Mouse (Mus musculus): ENCODE measurements around the gene Dlgap1.

Dlgap1 gene

DNA sequence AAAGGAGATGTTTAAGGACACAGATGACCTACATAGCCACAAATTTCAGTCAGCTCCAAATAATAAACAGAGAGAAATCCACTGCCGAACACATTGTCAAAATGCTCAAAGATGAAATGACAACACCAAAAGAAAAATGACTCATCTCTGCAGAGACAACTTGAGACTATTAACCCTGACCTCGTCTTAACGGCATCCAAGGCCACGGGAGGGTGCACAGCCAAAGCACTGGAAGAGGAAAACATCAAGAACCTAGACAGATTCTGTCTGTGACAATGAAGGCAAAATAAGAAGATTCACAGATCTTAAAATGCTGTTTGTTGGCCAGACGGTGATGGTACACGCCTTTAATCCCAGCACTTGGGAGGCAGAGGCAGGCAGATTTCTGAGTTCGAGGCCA, 370.9 kb downstream of the Dlgap1 start:
- DNase-seq (ENCODE audit: low read depth in 2 of 2, low spot score in 2 of 2), result no peak

DNA sequence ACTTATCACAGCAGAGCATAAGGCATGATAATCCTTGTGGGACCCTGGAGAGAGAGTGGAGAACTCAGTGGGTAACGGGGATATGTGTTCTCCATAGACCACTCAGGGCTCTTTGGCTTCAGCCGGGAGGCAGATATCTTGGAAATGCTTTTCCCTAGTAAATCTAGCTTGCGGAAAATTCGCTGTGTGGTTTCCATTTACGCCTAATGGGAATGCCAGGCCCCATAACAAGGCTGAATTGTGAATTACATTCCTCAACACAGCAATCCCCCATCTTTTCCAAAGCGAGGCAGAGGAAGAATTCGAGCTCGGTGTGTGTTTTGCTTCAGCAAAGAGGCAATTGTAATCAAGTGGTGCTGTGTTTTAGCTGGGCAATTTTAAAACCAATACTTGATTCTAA, 372.4 kb downstream of the Dlgap1 start:
- DNase-seq (ENCODE audit: low read depth in 2 of 2, low spot score in 2 of 2), result no peak

DNA sequence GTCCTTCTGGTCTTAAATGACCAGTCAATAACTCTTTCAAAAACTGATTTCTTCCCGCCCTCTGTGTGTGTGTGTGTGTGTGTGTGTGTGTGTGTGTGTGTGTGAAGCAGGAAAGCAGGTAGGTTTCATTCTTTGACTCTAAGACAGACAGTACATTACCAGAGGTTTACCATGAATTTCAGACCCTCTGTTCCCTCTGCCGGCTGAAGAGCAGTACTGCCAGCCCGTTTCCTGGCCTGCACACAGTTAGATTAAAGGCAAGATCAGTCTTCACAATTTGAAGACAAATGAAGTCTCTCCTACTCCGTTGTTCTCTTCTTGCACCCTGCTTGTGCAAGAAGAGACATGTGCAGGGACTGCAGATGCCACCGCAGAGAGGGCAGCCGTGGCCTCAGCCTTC, 373.0 kb downstream of the Dlgap1 start:
- DNase-seq (ENCODE audit: low read depth in 2 of 2, low spot score in 2 of 2), result no peak

DNA sequence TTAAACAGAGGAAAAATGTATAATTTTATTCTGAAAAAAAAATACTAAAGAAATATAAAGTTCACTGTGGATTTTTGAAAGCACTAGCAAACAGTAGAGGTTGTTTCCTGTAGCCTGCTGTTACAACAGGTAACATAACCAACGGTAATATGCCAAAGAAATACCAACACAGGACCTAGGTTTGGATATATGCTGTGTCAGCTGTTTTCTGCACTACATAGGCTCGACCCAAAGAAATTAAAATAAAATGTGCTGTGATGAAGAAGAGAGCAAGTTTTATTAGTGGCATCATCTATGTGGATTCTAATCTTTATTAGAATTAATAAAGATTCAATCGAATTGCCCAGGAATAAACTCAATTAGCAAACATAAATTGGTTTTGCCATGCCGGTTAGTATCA, 378.5 kb downstream of the Dlgap1 start:
- DNase-seq (ENCODE audit: low read depth in 2 of 2, low spot score in 2 of 2), result no peak

DNA sequence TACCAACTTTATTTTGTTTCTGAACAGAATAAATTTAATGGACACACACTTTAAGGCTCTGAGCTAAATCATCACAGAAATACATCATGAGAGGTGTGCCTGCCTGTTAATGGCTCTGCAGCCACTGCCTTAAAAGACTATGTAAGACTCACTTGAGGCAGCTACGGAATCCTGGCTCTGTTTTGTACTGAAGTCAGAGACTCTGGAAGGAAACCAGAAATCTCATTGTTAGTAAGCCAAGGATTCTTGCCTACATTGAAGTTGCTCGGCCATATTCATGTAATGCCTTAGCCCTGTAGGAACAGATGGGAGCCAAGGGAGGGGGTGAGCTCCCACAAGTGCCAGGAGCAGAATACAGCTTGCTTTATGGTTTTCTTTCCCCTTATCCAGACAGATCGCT, 394.7 kb downstream of the Dlgap1 start:
- no peak for DNase-seq (ENCODE audit: low read depth in 2 of 2, low spot score in 2 of 2)

DNA sequence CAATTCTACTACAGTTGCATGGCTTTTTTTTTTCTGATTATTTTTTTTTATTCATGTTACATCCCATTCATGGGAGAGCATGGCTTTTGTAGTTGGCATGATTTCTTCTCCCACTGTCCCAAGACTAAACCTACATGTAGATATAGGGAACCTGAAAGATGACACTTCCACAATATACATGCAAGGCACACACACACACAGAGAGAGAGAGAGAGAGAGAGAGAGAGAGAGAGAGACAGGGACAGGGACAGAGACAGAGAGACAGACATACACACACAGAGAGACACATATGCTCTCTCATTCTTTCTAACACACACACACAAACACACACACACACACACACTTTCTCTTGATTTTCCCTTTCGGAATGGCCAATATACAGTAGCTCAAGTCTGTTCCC, 395.1 kb downstream of the Dlgap1 start:
- no peak for DNase-seq (ENCODE audit: low read depth in 2 of 2, low spot score in 2 of 2)

DNA sequence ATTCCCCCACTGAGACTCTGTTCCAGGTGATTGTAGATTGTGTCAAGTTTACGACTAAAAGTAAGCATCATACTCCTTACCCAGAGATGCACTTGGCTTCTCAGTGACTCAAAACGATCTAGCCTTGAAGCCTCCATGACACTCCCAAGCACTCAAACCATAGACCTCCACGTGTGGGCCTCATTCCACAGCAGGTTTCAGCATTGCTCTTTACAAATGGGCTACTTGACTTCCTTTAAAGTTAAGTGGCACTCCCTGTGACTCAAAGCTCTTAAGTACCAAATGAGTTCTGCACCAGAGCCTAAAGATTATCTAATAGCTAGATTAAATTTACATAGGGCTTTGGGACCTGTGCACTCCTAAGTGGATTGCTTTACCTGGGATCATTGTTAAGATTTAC, 400.3 kb downstream of the Dlgap1 start:
- no peak for DNase-seq (ENCODE audit: low read depth in 2 of 2, low spot score in 2 of 2)

DNA sequence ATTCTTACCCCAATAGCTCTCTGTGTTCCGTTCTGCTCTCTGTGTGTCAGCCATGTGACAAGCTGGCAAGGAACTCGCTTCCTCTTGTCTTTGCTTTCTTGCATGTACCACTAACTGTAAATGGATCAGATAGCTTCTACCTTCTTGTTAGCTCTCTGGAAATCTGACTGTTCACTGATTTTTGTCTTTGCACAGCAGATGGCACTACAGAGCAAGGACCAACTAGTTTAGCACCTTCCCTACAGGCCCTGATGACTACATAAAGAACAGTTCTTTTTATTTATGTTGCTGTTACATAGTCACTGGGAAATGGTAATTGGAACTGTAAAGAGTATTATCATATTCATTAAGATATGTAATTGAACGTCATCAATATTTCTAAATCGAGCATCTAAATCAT, 408.1 kb downstream of the Dlgap1 start:
- no peak for DNase-seq (ENCODE audit: low read depth in 2 of 2, low spot score in 2 of 2)

DNA sequence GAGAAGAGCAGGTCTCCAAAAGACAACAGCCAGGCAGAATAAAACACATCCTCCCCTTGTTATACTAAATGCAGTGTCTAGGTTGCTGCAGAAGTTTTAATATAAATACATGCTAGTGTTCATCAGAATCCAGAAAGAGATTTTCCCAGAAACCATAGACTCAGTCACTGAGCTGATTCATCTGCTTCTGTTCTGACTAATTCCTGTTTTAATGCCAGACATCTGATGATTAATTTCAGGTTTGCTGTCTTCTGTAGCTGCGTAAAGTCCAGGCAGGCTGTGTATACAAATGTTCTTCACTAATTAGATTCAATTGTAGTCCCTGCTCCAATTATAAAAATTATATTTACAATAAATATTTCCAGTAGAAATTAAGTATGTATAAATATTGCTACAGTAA, 419.6 kb downstream of the Dlgap1 start:
- DNase-seq (ENCODE audit: low read depth in 2 of 2, low spot score in 2 of 2), result no peak

DNA sequence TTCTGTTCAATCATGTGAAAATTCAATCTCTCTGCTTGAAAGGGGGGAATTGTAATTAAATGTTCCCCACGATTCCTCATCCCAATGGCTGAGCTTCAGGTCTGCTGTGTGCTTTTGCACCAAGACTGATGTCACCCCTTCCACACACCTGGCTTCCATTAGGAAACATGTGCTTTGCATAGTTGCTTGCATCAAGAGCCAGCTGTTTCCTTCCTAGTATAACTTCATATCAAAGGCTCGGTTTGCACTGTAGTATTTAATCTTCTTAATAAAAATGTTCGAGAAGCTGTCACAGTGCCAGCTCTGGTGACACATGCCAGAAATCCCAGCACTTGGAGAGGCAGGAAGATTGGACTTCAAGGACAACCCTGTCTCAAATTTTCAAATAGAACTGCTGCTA, 428.3 kb downstream of the Dlgap1 start:
- no peak for DNase-seq (ENCODE audit: low read depth in 2 of 2, low spot score in 2 of 2)

DNA sequence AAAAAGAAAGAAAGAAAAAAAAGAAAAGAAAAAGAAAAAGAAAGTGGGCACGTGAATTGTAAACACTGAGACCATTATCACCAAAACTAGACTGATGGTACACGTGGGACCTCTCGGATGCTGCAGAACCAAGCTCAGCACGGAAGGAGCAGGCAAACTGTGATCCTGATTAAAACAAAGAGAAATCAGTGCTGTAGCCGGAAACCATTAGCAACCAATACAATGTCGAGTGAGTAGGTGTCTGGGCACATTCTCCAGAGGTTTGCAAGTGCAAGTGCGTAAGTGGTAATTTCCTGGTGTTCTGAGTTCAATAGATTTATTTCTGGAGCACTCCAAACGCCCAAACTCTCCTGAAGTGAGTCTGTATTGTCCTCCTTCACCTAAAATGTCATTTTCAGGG, 428.8 kb downstream of the Dlgap1 start:
- DNase-seq (ENCODE audit: low read depth in 2 of 2, low spot score in 2 of 2), result no peak

DNA sequence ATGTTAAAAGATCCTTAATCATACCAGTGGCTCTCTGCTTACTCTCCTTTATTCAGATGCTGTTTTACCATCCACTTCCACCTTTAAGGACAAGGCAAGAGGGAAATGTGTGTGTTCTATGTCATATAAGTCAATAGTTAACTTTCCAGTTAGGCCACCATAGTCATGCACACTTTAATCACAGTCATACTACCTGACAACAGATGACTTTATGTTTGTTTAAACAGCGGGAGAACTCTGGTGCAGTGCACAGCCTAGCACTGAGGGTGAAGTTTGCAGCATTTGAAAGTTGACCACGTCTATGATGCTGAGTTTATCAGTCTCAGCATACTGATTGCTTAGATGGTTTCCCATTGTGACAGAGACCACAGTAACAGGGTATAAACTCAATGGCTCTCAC, 433.0 kb downstream of the Dlgap1 start:
- no peak for DNase-seq (ENCODE audit: low read depth in 2 of 2, low spot score in 2 of 2)

DNA sequence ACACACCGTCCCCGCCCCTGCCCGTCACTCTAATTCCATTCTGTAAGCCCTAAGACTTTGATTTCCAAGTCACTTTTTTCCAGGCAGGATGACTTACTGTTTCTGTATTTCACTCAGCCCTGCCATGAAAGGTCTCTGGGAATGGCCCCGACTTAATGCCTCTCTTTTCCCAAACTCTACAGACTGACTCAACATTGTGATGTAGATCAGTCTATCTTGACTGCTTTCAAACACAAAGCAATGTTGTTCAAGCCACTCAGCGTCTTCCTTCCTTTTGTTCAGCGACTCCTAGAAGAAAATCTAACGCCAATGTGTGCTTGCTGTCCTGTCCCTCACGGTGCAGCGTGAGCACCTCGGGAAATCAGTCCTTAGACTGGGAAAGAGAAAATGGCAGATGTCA, 434.9 kb downstream of the Dlgap1 start:
- DNase-seq (ENCODE audit: low read depth in 2 of 2, low spot score in 2 of 2), result no peak

DNA sequence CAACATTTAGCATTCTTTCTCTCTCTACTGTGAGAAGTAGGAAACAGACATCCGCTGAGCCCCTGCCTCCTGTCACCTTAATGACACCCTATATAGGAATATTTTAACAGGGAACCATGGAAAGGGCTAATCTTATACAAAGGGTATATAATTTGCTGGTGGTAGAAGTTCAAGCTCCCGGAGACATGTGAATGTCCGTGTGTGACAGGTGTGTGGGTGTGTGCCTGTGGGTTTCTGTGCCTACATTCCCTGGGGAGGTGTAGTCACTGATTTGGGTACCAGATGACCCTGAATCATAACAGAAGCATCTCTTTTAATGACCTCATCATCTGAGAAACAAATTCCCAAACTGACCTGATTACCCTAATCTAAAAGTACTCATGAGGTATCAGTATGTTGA, 445.3 kb downstream of the Dlgap1 start:
- no peak for DNase-seq (ENCODE audit: low read depth in 2 of 2, low spot score in 2 of 2)

DNA sequence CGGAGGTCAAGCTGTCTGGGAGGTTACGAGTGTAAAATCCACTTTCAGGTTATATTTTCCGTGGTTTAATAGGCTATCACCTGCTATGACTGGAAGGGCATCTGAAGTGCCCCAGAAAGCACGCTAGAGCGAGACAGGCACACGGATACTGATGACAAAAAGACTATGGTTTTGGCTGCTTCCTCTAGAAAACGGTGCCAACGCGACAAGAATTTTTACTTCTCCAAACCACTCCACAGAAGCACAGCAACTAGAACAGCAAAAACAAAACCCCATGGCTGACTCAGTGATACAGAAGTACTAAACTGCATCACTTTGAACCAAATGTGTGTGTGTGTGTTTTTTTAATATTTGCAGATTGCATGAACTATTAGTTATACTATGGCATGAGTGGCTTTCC, 459.0 kb downstream of the Dlgap1 start:
- no peak for DNase-seq (ENCODE audit: low read depth in 2 of 2, low spot score in 2 of 2)

DNA sequence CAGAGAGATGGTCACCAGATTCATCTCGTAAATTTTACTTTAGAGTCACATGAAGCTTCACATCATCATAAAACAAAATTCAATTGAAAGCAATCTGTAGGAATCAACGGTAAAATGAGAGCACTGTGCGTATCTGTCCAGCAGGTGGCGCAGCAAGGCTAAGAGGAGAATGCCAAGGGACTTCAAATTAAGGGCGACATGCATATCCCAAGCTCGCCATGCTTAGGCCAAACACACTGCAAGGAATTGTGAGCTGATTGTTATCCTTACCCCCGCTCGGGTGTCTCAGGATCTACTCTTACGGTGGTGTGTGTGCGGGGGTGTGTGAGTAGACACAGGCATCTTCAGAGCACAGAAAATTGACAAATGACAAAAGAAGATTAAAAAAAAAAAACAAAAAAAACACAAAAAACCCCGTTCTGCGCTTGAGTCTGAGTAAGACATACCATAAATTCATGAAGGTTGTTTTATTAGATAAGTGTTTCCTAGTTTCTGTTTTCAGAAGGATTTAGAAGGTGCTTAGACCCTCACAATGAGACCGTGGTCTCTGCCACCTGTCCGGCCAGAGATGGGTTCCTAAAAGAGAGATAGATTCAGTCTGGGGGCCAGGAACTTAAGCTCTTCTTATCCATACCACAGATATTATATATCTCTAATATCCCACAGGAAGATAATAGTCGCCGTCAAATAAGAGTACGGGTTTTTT, 461.0 kb downstream of the Dlgap1 start:
- DNase-seq (ENCODE audit: low read depth in 2 of 2, low spot score in 2 of 2), result peak; percentile 49 to 52

DNA sequence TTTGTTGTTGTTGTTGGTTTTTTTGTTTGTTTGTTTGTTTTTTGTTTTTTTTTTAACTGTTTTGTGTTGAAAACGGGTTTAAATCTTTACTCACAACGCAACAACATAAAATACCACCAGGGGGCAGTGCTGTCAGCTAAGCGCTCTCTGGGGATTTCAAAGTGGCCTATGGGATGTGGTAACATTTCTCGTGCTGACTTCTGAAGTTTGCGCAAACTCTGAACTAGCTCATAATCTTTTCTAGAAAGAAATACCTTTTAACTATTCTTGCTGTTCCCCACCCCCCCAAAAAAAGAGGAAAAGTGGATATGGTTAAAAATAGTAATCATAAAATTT, 461.5 kb downstream of the Dlgap1 start:
- DNase-seq (ENCODE audit: low read depth in 2 of 2, low spot score in 2 of 2), result peak; percentile 35 to 66

DNA sequence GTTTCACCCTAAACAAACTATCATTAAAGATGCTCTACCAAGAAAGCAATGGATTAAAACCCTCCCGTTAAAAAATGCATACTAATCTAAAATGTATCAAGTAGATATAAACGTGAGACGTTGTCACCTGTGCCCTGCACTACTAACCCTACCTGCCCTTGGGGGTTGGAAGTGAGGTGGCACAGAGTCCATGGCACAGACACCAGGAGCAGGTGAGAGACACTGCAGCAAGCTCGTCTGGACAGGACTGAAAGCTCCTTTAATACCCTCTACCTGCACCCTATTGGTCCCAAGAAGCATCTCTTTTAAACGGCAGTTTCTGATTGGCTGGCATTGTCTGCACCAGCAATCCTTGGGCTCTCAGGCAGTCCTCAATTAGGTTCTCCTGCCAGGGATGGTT, 464.0 kb downstream of the Dlgap1 start:
- DNase-seq (ENCODE audit: low read depth in 2 of 2, low spot score in 2 of 2), result no peak

DNA sequence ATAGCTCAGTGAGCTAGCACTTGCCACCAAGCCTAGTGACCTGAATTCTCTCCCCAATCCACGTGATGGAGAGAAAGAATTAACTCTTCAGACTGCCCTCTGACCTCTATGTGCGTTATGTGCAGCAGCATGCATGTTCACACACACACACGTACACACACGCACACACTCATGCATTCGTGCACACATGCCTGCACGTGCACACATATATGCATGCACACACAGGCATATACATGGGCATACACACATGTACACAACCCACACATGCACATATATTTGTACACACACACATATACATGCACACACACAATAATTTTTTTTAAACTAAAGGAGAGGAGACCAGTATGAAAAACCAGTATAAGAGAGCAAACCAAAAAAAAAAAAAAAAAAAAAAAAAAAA, 465.7 kb downstream of the Dlgap1 start:
- DNase-seq (ENCODE audit: low read depth in 2 of 2, low spot score in 2 of 2), result no peak

DNA sequence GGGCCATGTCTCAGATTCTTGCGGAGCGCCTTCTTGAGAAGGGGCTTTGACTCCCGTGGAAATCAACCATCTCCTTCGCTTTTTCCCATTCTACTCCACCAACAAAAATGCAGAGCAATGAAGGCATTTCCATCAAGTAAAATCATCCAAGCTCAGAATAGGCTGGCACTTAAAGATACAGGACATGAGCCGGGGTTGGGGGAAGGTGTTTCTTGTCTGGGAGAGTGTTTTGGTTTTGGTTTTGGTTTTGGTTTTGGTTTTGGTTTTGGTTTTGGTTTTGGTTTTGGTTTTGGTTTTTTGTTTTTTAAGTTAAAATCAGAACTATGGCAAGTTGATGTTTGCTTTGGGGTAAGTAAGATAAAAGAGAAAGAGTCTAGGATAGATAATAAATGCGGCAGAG, 466.7 kb downstream of the Dlgap1 start:
- DNase-seq (ENCODE audit: low read depth in 2 of 2, low spot score in 2 of 2), result no peak

DNA sequence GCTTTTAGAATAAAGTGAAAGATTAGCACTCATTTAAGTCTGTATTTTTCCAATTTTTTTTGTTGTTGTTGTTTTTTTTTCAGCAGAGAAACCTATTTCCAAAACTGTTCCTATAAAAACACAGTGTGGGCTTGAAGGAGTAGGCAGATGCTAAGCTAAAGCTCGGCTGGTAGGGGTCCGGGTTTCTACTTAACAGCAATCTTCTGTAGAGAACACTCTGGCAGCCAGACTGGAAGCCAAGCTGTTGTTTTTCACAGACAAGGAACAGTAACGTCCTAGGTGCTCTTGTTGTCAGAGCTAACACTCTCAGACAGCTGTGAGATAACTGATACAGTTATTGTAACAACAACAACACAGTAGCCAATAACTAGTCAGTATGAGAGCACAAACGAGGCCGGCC, 468.4 kb downstream of the Dlgap1 start:
- DNase-seq (ENCODE audit: low read depth in 2 of 2, low spot score in 2 of 2), result no peak

DNA sequence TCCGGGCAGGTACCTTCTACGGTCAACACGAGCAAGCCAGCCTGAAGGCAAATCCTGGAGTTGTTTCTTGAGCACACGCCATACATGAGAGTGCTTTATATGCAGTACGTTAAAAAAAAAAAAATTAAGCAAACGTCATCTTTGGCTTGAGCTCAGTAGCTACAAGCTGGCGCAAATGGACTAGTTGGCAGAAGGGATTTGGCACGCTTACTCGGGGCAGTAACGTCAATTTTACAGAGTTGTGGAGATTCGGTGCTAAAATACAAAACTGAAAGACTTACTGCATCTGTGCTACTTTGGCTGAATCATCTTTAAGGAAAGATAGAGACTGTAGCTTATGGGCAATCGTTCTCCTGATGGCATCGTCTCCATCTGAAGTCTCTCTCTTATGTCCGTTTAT, 474.1 kb downstream of the Dlgap1 start:
- no peak for DNase-seq (ENCODE audit: low read depth in 2 of 2, low spot score in 2 of 2)

DNA sequence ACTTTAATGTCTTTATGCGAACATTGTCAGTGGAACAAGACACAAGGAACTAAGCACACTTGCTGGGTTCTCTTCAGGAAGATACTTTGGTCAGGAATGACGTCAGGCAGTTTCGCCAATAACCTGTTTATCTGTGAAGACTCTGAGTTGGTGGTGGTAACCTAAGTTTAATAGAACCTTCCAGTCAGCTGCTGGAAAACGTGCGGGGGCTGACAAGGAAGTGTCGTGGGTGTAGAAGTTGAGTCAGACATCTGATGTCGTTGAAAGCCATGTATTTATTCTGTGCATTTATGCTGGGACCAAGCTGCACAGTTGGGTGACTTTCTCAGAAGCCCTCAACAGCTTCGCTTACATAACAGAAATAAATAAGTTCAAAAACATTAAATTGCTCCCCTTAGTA, 477.6 kb downstream of the Dlgap1 start:
- DNase-seq (ENCODE audit: low read depth in 2 of 2, low spot score in 2 of 2), result peak; percentile 18 to 33

DNA sequence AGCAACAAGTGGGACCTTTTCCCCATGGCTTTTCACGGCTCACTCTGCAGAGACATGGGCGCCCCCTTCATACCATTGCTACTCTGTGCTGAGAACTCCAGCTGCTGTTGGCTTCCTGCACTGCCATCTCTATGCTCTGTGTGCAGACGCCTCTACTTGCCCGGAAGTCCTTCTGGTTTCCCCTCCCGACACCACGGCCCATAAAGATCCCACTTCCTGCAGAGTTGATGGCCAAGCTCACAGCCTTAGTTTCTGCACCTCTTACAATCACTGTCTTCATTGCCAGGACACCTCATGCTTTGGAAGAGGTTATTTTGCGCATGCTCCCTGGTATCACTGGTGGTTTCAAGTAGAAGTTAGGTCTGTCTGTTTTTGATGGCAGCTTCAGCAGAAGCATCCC, 486.2 kb downstream of the Dlgap1 start:
- DNase-seq (ENCODE audit: low read depth in 2 of 2, low spot score in 2 of 2), result peak; percentile 28 to 33

All from CD8-positive naive resting alpha-beta T cell, adult 2 months (primary cell).